Mouse (Mus musculus) forebrain, embryonic 14.5 days (tissue): ENCODE measurements at regions not wholly inside any gene's neighbourhood (a gene's known extent, or its start where the extent isn't known, plus 50 kb on each side); places are given as distances from the start of the nearest gene placed in this dataset.

ENCODE experiments used
- ATAC-seq: fragments of 200-750 bp; cut with Nextera tagmentation; 2 replicates; pipeline ENCODE4 v1.8.0; 2017; ENCODE audit warnings: mild to moderate bottlenecking, moderate library complexity
- DNase-seq: peaks from one replicate; pipeline ENCODE4 v3.0.0-alpha.2; 2015; ENCODE audit warnings: low spot score
- H3K27ac ChIP-seq: fragments of 300-500 bp; sonication (generic); 2 replicates; pipeline ENCODE4 v1.5.1; 2014; ENCODE audit warnings: low read depth, mild to moderate bottlenecking, control low read depth, low read length, moderate library complexity
- H3K27me3 ChIP-seq: fragments of 300-500 bp; sonication (generic); replicated peaks from 2 replicates; pipeline ENCODE4 v1.6.1; 2014; ENCODE audit warnings: low read length, control low read depth, mixed read lengths; ENCODE audit not compliant: control insufficient read depth, insufficient read depth
- H3K36me3 ChIP-seq: fragments of 300-500 bp; sonication (generic); 2 replicates; pipeline ENCODE4 v1.6.1; 2014; ENCODE audit warnings: low read length, control low read depth; ENCODE audit not compliant: control insufficient read depth, insufficient read depth
- H3K4me1 ChIP-seq: fragments of 300-500 bp; sonication (generic); 2 replicates; pipeline ENCODE4 v1.6.1; 2014; ENCODE audit warnings: antibody characterized with exemption, low read length, control low read depth; ENCODE audit not compliant: control insufficient read depth, insufficient read depth
- H3K4me2 ChIP-seq: fragments of 300-500 bp; sonication (generic); 2 replicates; pipeline ENCODE4 v1.6.1; 2014; ENCODE audit warnings: mild to moderate bottlenecking, control low read depth, low read length
- H3K4me3 ChIP-seq: fragments of 300-500 bp; sonication (generic); 2 replicates; pipeline ENCODE4 v1.5.1; 2014; ENCODE audit warnings: low read depth, low read length, control low read depth
- H3K9ac ChIP-seq: fragments of 300-500 bp; sonication (generic); 2 replicates; pipeline ENCODE4 v1.6.1; 2014; ENCODE audit warnings: mild to moderate bottlenecking, low read length, control low read depth, moderate library complexity
- H3K9me3 ChIP-seq: fragments of 300-500 bp; sonication (generic); replicated peaks from 2 replicates; pipeline ENCODE4 v1.6.1; 2016; ENCODE audit warnings: low read length, control low read depth, mixed read lengths; ENCODE audit not compliant: control insufficient read depth
- WGBS: fragments of 180-500 bp; shearing (Covaris S2); extraction: QIAGEN DNeasy Blood & Tissue Kit; methylation state at CpG from one replicate; pipeline ENCODE4 v1.1.7; 2014; 5-methylcytosine and 5-hydroxymethylcytosine counted together

GRCm38 (mm10) chr14:71359581-71359980 is 759.9 kb upstream of the Fam160b2 start:
- no peak overlapping the region for H3K27ac ChIP-seq
- H3K4me2 ChIP-seq: no peak overlapping the region
- no peaks in the 10 kb centered on the region for H3K36me3 ChIP-seq
- WGBS: 84% methylated on average over 1 of the region's 1 CpGs
- H3K4me3 ChIP-seq: no peak overlapping the region
- H3K9me3 ChIP-seq: no peaks in the 10 kb centered on the region
- DNase-seq (no peak), ATAC-seq (no peak)
- H3K27me3 ChIP-seq: no peaks in the 10 kb centered on the region
- H3K4me1 ChIP-seq: no peaks in the 10 kb centered on the region
- H3K9ac ChIP-seq: no peak overlapping the region

GRCm38 (mm10) chr14:71338219-71338618 is 738.6 kb upstream of the Fam160b2 start:
- DNase-seq (no peak), ATAC-seq (no peak)
- Histone ChIP-seq H3K4me3 (no peak overlapping the region), H3K36me3 (no peaks in the 10 kb centered on the region), H3K9ac (no peak overlapping the region), H3K4me2 (no peak overlapping the region), H3K27ac (no peak overlapping the region), H3K9me3 (no peaks in the 10 kb centered on the region), H3K27me3 (no peaks in the 10 kb centered on the region), H3K4me1 (no peaks in the 10 kb centered on the region)
- 83% methylated on average over 5 of the region's 5 CpGs for WGBS

- H3K9ac ChIP-seq: no peak overlapping the region
- H3K27me3 ChIP-seq: no peaks in the 10 kb centered on the region
- no peak overlapping the region for H3K4me3 ChIP-seq
- H3K9me3 ChIP-seq: no peaks in the 10 kb centered on the region
- DNase-seq (no peak), ATAC-seq (no peak)
- no peaks in the 10 kb centered on the region for H3K36me3 ChIP-seq
- WGBS: 86% methylated on average over 3 of the region's 3 CpGs
- no peaks in the 10 kb centered on the region for H3K4me1 ChIP-seq
- no peak overlapping the region for H3K4me2 ChIP-seq
- no peak overlapping the region for H3K27ac ChIP-seq
These were observed 737.3 kb upstream of the Fam160b2 start for GRCm38 (mm10) chr14:71336906-71337305.

GRCm38 (mm10) chr14:71334022-71334421 is 734.4 kb upstream of the Fam160b2 start:
- 93% methylated on average over 1 of the region's 1 CpGs for WGBS
- Histone ChIP-seq H3K27ac (no peak overlapping the region), H3K36me3 (no peaks in the 10 kb centered on the region), H3K4me1 (no peaks in the 10 kb centered on the region), H3K4me3 (no peak overlapping the region), H3K9me3 (no peaks in the 10 kb centered on the region), H3K4me2 (no peak overlapping the region), H3K27me3 (no peaks in the 10 kb centered on the region), H3K9ac (no peak overlapping the region)
- DNase-seq (no peak), ATAC-seq (no peak)

- Histone ChIP-seq H3K4me1 (no peaks in the 10 kb centered on the region), H3K9ac (no peak overlapping the region), H3K36me3 (no peaks in the 10 kb centered on the region), H3K4me2 (no peak overlapping the region), H3K27me3 (no peaks in the 10 kb centered on the region), H3K9me3 (peaks cover 2% of the 10 kb centered on the region; the same call in 1 of the 2 replicates), H3K4me3 (no peak overlapping the region), H3K27ac (no peak overlapping the region)
- ATAC-seq (no peak), DNase-seq (no peak)
- 51% methylated on average over 5 of the region's 5 CpGs for WGBS
These were observed 730.4 kb upstream of the Fam160b2 start for GRCm38 (mm10) chr14:71329862-71330630.

GRCm38 (mm10) chr14:71327621-71328020 is 728.0 kb upstream of the Fam160b2 start:
- no peak for ATAC-seq
- Histone ChIP-seq H3K36me3 (no peaks in the 10 kb centered on the region), H3K27ac (no peak overlapping the region), H3K27me3 (no peaks in the 10 kb centered on the region), H3K4me1 (no peaks in the 10 kb centered on the region), H3K4me3 (no peak overlapping the region), H3K9me3 (peaks cover 2% of the 10 kb centered on the region; the same call in 1 of the 2 replicates), H3K4me2 (no peak overlapping the region), H3K9ac (no peak overlapping the region)
- DNase-seq: no peak

GRCm38 (mm10) chr14:71326521-71327105 is 727.0 kb upstream of the Fam160b2 start:
- ATAC-seq (no peak), DNase-seq (no peak)
- Histone ChIP-seq H3K4me1 (no peaks in the 10 kb centered on the region), H3K4me2 (no peak overlapping the region), H3K27ac (no peak overlapping the region), H3K36me3 (no peaks in the 10 kb centered on the region), H3K4me3 (no peak overlapping the region), H3K27me3 (no peaks in the 10 kb centered on the region), H3K9ac (no peak overlapping the region), H3K9me3 (peaks cover 2% of the 10 kb centered on the region; the same call in 1 of the 2 replicates)
- 87% methylated on average over 2 of the region's 2 CpGs for WGBS

- DNase-seq: no peak
- no peaks in the 10 kb centered on the region for H3K9me3 ChIP-seq
- ATAC-seq: no peak
- no peak overlapping the region for H3K4me2 ChIP-seq
- H3K27me3 ChIP-seq: no peaks in the 10 kb centered on the region
- no peak overlapping the region for H3K9ac ChIP-seq
- WGBS: 53% methylated on average over 3 of the region's 3 CpGs
- H3K4me1 ChIP-seq: no peaks in the 10 kb centered on the region
- H3K4me3 ChIP-seq: no peak overlapping the region
- H3K36me3 ChIP-seq: no peaks in the 10 kb centered on the region
- no peak overlapping the region for H3K27ac ChIP-seq
These were observed 715.6 kb upstream of the Fam160b2 start for GRCm38 (mm10) chr14:71315228-71315627.

GRCm38 (mm10) chr14:71299755-71300154 is 700.1 kb upstream of the Fam160b2 start:
- WGBS: 70% methylated on average over 6 of the region's 6 CpGs

More at GRCm38 (mm10) chr14:71299755-71300154, 700.1 kb upstream of the Fam160b2 start:
- no peaks in the 10 kb centered on the region for H3K9me3 ChIP-seq
- no peaks in the 10 kb centered on the region for H3K4me1 ChIP-seq
- H3K27me3 ChIP-seq: no peaks in the 10 kb centered on the region
- H3K36me3 ChIP-seq: no peaks in the 10 kb centered on the region
- DNase-seq: no peak
- no peak overlapping the region for H3K27ac ChIP-seq
- H3K4me3 ChIP-seq: no peak overlapping the region
- no peak for ATAC-seq
- H3K9ac ChIP-seq: no peak overlapping the region
- no peak overlapping the region for H3K4me2 ChIP-seq
